Mouse (Mus musculus) erythroblast, embryonic 14.5 days (primary cell): ENCODE data around the gene Chst8.

Source experiments
- GATA1 ChIP-seq: IDR thresholded peaks from 2 replicates; pipeline ENCODE4 v1.6.1; 2012; ENCODE audit warnings: low read length, inconsistent platforms, mixed read lengths
- TAL1 ChIP-seq: IDR thresholded peaks from 3 replicates; pipeline ENCODE4 v1.6.1; 2012; ENCODE audit warnings: low read length, inconsistent platforms, mixed read lengths

DNA sequence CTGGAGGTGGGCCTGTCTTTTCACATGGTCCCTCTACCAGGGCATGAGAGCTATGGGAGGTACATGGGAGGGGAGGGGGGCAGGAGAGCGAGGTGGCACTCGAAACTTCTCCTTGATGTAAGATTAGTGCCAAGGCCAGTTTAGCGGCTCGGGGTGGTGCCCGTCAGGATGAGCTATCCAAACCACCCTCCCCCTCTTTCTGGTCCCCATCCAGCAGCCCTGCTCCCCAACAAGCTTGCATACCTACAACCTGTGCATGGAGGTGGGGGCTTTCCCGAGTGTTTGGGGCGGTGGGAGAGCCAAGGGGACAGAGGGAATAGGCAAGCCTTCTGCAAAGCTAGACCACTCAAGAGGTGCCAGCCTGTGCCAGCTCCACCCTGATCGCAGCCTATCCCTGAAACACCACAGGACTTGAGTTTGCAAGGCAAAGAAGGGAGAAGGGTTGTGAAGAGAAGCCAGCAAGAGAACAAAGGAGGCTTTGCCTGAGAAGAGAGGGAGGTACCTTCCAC, 182.8 kb downstream of the Chst8 start:
- TF ChIP-seq TAL1: no peak
- TF ChIP-seq GATA1: no peak
